Mouse (Mus musculus) liver, adult 10 weeks (tissue): ENCODE results near the gene Echdc1. TPM values are rescaled to one million over a fixed set of nuclear protein-coding genes. Genes with fewer than 3 reads are reported as not detected.

Experiments
- polyA plus RNA-seq: library from polyadenylated mRNA; stranded (reverse); fragments of 350-450 nt; fragmentation: Illumina TruSeq; extraction: RNeasy Lipid Tissue Mini Kit (QIAGEN cat#74804); gene quantifications from one replicate; pipeline ENCODE4 v1.2.3, GENCODE M21; 2014; ENCODE audit warnings: low read depth, low replicate concordance

The Echdc1 gene
- polyA plus RNA-seq, result 224 TPM

DNA sequence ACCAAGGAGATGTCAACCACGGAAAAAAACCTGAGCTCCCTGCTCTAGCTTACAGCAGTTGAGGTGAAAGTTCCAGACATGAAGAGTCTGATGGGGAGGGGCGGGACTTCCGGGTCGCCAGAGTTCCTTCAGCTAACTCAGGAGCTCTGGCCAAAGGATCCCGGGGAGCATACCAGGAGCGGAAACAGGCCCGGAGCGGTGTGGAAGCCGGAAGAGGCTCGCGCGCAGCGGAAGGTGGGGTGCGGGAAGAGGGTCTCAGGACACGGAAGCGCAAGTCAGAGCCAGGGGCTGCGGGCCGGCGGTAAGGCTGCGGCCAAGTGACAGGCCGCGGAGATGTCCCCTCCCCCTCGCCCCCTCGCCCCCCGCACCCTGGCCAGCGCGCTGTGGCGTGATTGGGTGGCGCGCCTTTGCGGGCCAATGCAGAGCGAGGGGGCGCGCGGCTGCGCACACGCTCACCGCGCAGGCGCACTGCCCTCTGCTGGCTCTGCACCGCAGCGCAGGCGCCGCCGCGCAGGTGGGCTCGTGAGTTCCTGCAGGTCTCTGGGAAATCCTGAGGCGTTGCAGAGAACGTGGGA lies at the start of gene Echdc1:
TSS of gene Echdc1 (plus strand) at position 103 of the 575 bp plus-strand sequence.

DNA sequence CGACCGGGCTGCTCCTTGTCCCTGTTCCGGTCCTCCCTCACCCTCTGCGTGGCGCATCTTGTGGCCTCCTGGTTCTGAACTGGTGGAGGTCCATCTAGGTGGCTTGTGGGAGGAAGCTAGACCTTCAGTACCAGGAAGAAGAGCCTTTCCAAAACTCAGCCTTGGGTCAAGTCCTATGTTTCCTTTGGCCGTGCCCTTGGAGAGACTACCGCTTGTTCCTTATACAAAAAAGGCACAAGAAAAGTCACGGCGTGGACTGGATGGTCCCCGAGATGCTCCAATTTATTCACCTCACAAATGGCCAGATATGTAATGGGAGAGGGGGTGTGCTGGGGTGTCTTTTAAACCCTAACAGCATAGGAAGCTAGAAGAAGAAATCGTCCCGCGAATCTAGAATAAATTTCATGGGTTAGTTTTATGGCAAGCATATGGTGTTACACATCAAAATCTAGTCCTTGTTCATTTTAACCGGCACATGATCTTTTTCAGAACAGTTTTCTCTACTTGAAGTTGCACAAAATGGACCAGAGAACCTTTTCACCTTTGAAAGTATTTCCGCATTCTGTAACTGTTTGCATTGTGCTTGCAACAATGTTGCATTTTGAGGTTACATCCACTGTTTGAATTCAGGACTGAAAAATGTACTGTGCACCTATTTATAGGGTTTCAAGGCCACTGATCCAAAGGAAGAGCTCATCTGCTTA lies 49.4 kb downstream of the Echdc1 start, which contains the start of gene Rnf146:
TSS of gene Rnf146 (minus strand) at position 246 of the 704 bp plus-strand sequence.

Other genes starting within 250 kb of the Echdc1 start
- not detected for gene Soga3, start 169.3 kb upstream of the Echdc1 start, polyA plus RNA-seq
- not detected for gene Gm49353, start 114.2 kb upstream of the Echdc1 start, polyA plus RNA-seq
- not detected for gene 9330159F19Rik, start 101.6 kb upstream of the Echdc1 start, polyA plus RNA-seq
- gene Rnf146, start 49.3 kb downstream of the Echdc1 start, polyA plus RNA-seq, result 39.2 TPM
- gene Rspo3, start 222.7 kb downstream of the Echdc1 start, polyA plus RNA-seq, result 9.4 TPM